Mouse (Mus musculus) kidney, adult 9 months (tissue): ENCODE data around the gene Krtap19-1.

Source experiments
- DNase-seq: peaks from one replicate; pipeline ENCODE4 v3.0.0; 2022

The Krtap19-1 gene

GRCm38 (mm10) chr16:88869311-88869710 is at the start of gene Krtap19-1:
TSS of gene Krtap19-1 (minus strand) at chr16:88869411.
- no peak for DNase-seq

GRCm38 (mm10) chr16:88896357-88896756 is 27.1 kb upstream of the Krtap19-1 start, which contains the start of gene Krtap19-5:
TSS of gene Krtap19-5 (minus strand) at chr16:88896457.
- DNase-seq = no peak

GRCm38 (mm10) chr16:88886870-88887269 is 17.7 kb upstream of the Krtap19-1 start:
- DNase-seq = no peak

GRCm38 (mm10) chr16:88884989-88885388 is 15.8 kb upstream of the Krtap19-1 start, which contains the start of gene Krtap19-4:
TSS of gene Krtap19-4 (minus strand) at chr16:88885089.
- DNase-seq = no peak

- DNase-seq = no peak
Observed at GRCm38 (mm10) chr16:88877938-88878337, 8.7 kb upstream of the Krtap19-1 start, which contains the start of gene Krtap19-3. TSS of gene Krtap19-3 (minus strand) at chr16:88878038.

- DNase-seq = no peak
Observed at GRCm38 (mm10) chr16:88874169-88874568, 5.0 kb upstream of the Krtap19-1 start, which contains the start of gene Krtap19-2. TSS of gene Krtap19-2 (minus strand) at chr16:88874269.

GRCm38 (mm10) chr16:88864887-88865407 is 4.3 kb downstream of the Krtap19-1 start:
- no peak for DNase-seq

GRCm38 (mm10) chr16:88851450-88851849 is 17.8 kb downstream of the Krtap19-1 start:
- DNase-seq = peak; percentile 32

- DNase-seq = no peak
Observed at GRCm38 (mm10) chr16:88848558-88848957, 20.7 kb downstream of the Krtap19-1 start.

GRCm38 (mm10) chr16:88847363-88847762 is 21.8 kb downstream of the Krtap19-1 start:
- peak; percentile 75 for DNase-seq

GRCm38 (mm10) chr16:88826978-88827377 is 42.2 kb downstream of the Krtap19-1 start:
- DNase-seq = no peak

- no peak for DNase-seq
Observed at GRCm38 (mm10) chr16:88826095-88826652, 43.0 kb downstream of the Krtap19-1 start, which contains the start of gene Krtap14. TSS of gene Krtap14 (minus strand) at chr16:88826145.

GRCm38 (mm10) chr16:88823736-88824135 is 45.5 kb downstream of the Krtap19-1 start:
- DNase-seq = peak; percentile 50

- no peak for DNase-seq
Observed at GRCm38 (mm10) chr16:88820066-88820465, 49.1 kb downstream of the Krtap19-1 start, which contains the start of gene Krtap15. TSS of gene Krtap15 (plus strand) at chr16:88820215.
